Mouse (Mus musculus) CH12.LX (cell line): ENCODE results near the gene Tmem150a. TPM values are rescaled to one million over a fixed set of nuclear protein-coding genes. Genes with fewer than 3 reads are reported as not detected.

Source experiments
- DNase-seq: peaks from one replicate; pipeline ENCODE4 v3.0.0-alpha.2; 2013; ENCODE audit errors: extremely low read depth
- H3K27ac ChIP-seq: 2 replicates; pipeline ENCODE4 v1.5.1; 2012; ENCODE audit warnings: low read depth, mild to moderate bottlenecking, control low read depth, moderate library complexity; ENCODE audit not compliant: insufficient read depth
- H3K27me3 ChIP-seq: replicated peaks from 2 replicates; pipeline ENCODE3; 2012; ENCODE audit warnings: inconsistent platforms
- H3K36me3 ChIP-seq, 2 experiments: replicated peaks in 1 of 2; 2 replicates each; pipeline versions ENCODE3 to v1.6.1; 2012; ENCODE audit warnings: inconsistent platforms in 1 of 2, low read length in 1 of 2, mild to moderate bottlenecking in 1 of 2, mixed read lengths in 1 of 2, moderate library complexity in 1 of 2; ENCODE audit not compliant: control insufficient read depth in 1 of 2, insufficient read depth in 1 of 2
- H3K4me1 ChIP-seq, 2 experiments: 2 replicates each; pipeline ENCODE4 v1.6.1; 2012; ENCODE audit warnings: inconsistent platforms in 1 of 2, moderate library complexity in 1 of 2; ENCODE audit not compliant: insufficient read depth in 2 of 2, control insufficient read depth in 1 of 2
- H3K4me2 ChIP-seq: 2 replicates; pipeline ENCODE4 v1.6.1; 2012; ENCODE audit warnings: low read depth, mild to moderate bottlenecking, control low read depth; ENCODE audit not compliant: poor library complexity, insufficient read depth, severe bottlenecking
- H3K4me3 ChIP-seq, 3 experiments: fragments of 150-350 bp in 1 of 3; sonication (generic) in 1 of 3; replicated peaks in 1 of 3; 2 replicates each; pipeline versions ENCODE3 to v1.5.1; 2011 to 2012; ENCODE audit warnings: low read depth in 2 of 3, low read length in 2 of 3, mild to moderate bottlenecking in 2 of 3, moderate library complexity in 2 of 3, control low read depth in 1 of 3, improper control_type of control experiment in 1 of 3, inconsistent platforms in 1 of 3, mixed read lengths in 1 of 3; ENCODE audit not compliant: poor library complexity in 1 of 3
- H3K79me2 ChIP-seq: replicated peaks from 2 replicates; pipeline ENCODE4 v1.6.1; 2012; ENCODE audit warnings: mild to moderate bottlenecking, moderate library complexity; ENCODE audit not compliant: control insufficient read depth, poor library complexity, insufficient read depth, severe bottlenecking; ENCODE audit errors: extremely low read depth
- H3K9ac ChIP-seq: 2 replicates; pipeline ENCODE4 v1.6.1; 2012; ENCODE audit warnings: low read depth, mild to moderate bottlenecking, control low read depth, moderate library complexity; ENCODE audit not compliant: insufficient read depth
- H3K9me3 ChIP-seq: replicated peaks from 2 replicates; pipeline ENCODE3; 2012; ENCODE audit warnings: low read length, inconsistent platforms, mixed read lengths
- CHD1 ChIP-seq: IDR thresholded peaks from 2 replicates; pipeline ENCODE4 v1.6.1; 2012; ENCODE audit warnings: low read depth, low read length, improper control_type of control experiment, inconsistent platforms
- CHD2 ChIP-seq: IDR thresholded peaks from 2 replicates; pipeline ENCODE4 v1.6.1; 2011; ENCODE audit warnings: low read length, improper control_type of control experiment
- E2F4 ChIP-seq: IDR thresholded peaks from 2 replicates; pipeline ENCODE4 v1.6.1; 2011; ENCODE audit warnings: low read depth, low read length, improper control_type of control experiment; ENCODE audit not compliant: insufficient replicate concordance
- ETS1 ChIP-seq: conservative IDR thresholded peaks from 2 replicates; pipeline ENCODE4 v1.6.1; 2012; ENCODE audit warnings: low read depth, mild to moderate bottlenecking, inconsistent platforms, low read length, improper control_type of control experiment, moderate library complexity
- HCFC1 ChIP-seq: IDR thresholded peaks from 2 replicates; pipeline ENCODE4 v1.6.1; 2012; ENCODE audit warnings: low read depth, mild to moderate bottlenecking, inconsistent platforms, low read length, improper control_type of control experiment
- IRF4 ChIP-seq: IDR thresholded peaks from 2 replicates; pipeline ENCODE4 v1.6.1; 2014; ENCODE audit warnings: low read depth, mild to moderate bottlenecking, inconsistent platforms, low read length, improper control_type of control experiment
- JUN ChIP-seq: IDR thresholded peaks from 2 replicates; pipeline ENCODE4 v1.6.1; 2011; ENCODE audit warnings: low read depth, mild to moderate bottlenecking, low read length, improper control_type of control experiment, moderate library complexity; ENCODE audit not compliant: insufficient read depth
- JUND ChIP-seq: conservative IDR thresholded peaks from 2 replicates; pipeline ENCODE4 v1.6.1; 2011; ENCODE audit warnings: low read depth, low read length, improper control_type of control experiment
- MAFK ChIP-seq: IDR thresholded peaks from 2 replicates; pipeline ENCODE4 v1.6.1; 2011; ENCODE audit warnings: low read length, improper control_type of control experiment; ENCODE audit not compliant: insufficient replicate concordance
- MAX ChIP-seq: IDR thresholded peaks from 2 replicates; pipeline ENCODE4 v1.6.1; 2011; ENCODE audit warnings: low read length, improper control_type of control experiment
- MEF2A ChIP-seq: IDR thresholded peaks from 2 replicates; pipeline ENCODE4 v1.6.1; 2014; ENCODE audit warnings: low read depth, mild to moderate bottlenecking, inconsistent platforms, low read length, improper control_type of control experiment, borderline replicate concordance
- MXI1 ChIP-seq: IDR thresholded peaks from 2 replicates; pipeline ENCODE4 v1.6.1; 2011; ENCODE audit warnings: mild to moderate bottlenecking, low read depth, low read length, improper control_type of control experiment
- NELFE ChIP-seq: IDR thresholded peaks from 2 replicates; pipeline ENCODE4 v1.6.1; 2011; ENCODE audit warnings: low read depth, low read length, improper control_type of control experiment
- NRF1 ChIP-seq: IDR thresholded peaks from 2 replicates; pipeline ENCODE4 v1.6.1; 2014; ENCODE audit warnings: low read depth, mild to moderate bottlenecking, inconsistent platforms, low read length, improper control_type of control experiment, moderate library complexity
- PAX5 ChIP-seq: IDR thresholded peaks from 2 replicates; pipeline ENCODE4 v1.6.1; 2012; ENCODE audit warnings: low read length, inconsistent platforms, mixed read lengths
- POLR2AphosphoS2 ChIP-seq: IDR thresholded peaks from 2 replicates; pipeline ENCODE4 v1.6.1; 2011; ENCODE audit warnings: low read depth, low read length, improper control_type of control experiment
- SIN3A ChIP-seq: IDR thresholded peaks from 2 replicates; pipeline ENCODE4 v1.6.1; 2012; ENCODE audit warnings: low read length, improper control_type of control experiment, inconsistent platforms
- SMC3 ChIP-seq: IDR thresholded peaks from 2 replicates; pipeline ENCODE4 v1.6.1; 2011; ENCODE audit warnings: low read depth, low read length, improper control_type of control experiment
- TBP ChIP-seq: conservative IDR thresholded peaks from 2 replicates; pipeline ENCODE4 v1.6.1; 2011; ENCODE audit warnings: low read depth, low read length, improper control_type of control experiment
- USF1 ChIP-seq: IDR thresholded peaks from 2 replicates; pipeline ENCODE4 v1.6.1; 2014; ENCODE audit warnings: low read depth, mild to moderate bottlenecking, inconsistent platforms, low read length, improper control_type of control experiment
- USF2 ChIP-seq: conservative IDR thresholded peaks from 2 replicates; pipeline ENCODE4 v1.6.1; 2011; ENCODE audit warnings: low read depth, low read length, improper control_type of control experiment
- ZKSCAN1 ChIP-seq: IDR thresholded peaks from 2 replicates; pipeline ENCODE4 v1.6.1; 2012; ENCODE audit warnings: low read depth, inconsistent platforms, low read length, improper control_type of control experiment, borderline replicate concordance
- ZMIZ1 ChIP-seq: IDR thresholded peaks from 2 replicates; pipeline ENCODE4 v1.6.1; 2012; ENCODE audit warnings: low read depth, mild to moderate bottlenecking, inconsistent platforms, low read length, improper control_type of control experiment
- dilution Hi-C: fragments of 300-500 bp; cut with MboI; formaldehyde crosslinking; loops from 2 replicates; pipeline ENCODE4 v1.14.3; 2020; ENCODE audit warnings: low sequenced_read_pairs; ENCODE audit not compliant: extremely low pct_unique_long_range_greater_than_20kb, extremely low pct_ligation_motif_present
- in situ Hi-C: fragments of 300-500 bp; cut with MboI; formaldehyde crosslinking; loops from 3 replicates; pipeline ENCODE4 v1.14.3; 2019; ENCODE audit warnings: low sequenced_read_pairs, low pct_ligation_motif_present, low pct_unique_long_range_greater_than_20kb, mixed read lengths
- polyA plus RNA-seq: library from polyadenylated mRNA; unstranded; fragments of >175 nt; gene quantifications from 2 replicates; pipeline ENCODE4 v1.2.1, GENCODE M21; 2012; ENCODE audit warnings: low read depth; ENCODE audit not compliant: insufficient read length
- total RNA-seq, 2 experiments: library from RNA; depleted of rRNA; stranded (reverse); fragments of 300-350 nt in 1 of 2; fragments of >200 nt in 1 of 2; gene quantifications; 2 replicates each; pipeline ENCODE4 v1.2.3; 2012 to 2014

The Tmem150a gene
- total and polyA plus RNA-seq, 3 experiments = 0.24 to 0.93 (median 0.59) TPM

GRCm38 (mm10) chr6:72360599-72360935, 5.3 kb downstream of the Tmem150a start:
- in situ Hi-C loops (no loop called here), dilution Hi-C loops (no loop called here)
- peaks cover 2% of the 10 kb centered on the region for H3K9me3 ChIP-seq
- DNase-seq = no peak
- no peak for TF ChIP-seq NRF1
- no peak overlapping the region for H3K27ac ChIP-seq
- no peak overlapping the region for H3K4me2 ChIP-seq
- peaks cover 3 to 18% of the 10 kb centered on the region in 2 experiments; a peak in 3 of 4 replicates for H3K4me1 ChIP-seq
- H3K36me3 ChIP-seq = peaks cover 38 to 56% of the 10 kb centered on the region in 2 experiments
- H3K4me3 ChIP-seq = no peak overlapping the region
- H3K9ac ChIP-seq = no peak overlapping the region
- no peaks in the 10 kb centered on the region for H3K27me3 ChIP-seq
- H3K79me2 ChIP-seq = peaks cover 15% of the 10 kb centered on the region

- peak overlapping the region; percentile 45 for H3K4me2 ChIP-seq
- peaks cover 15% of the 10 kb centered on the region for H3K79me2 ChIP-seq
- no peak overlapping the region for H3K27ac ChIP-seq
- peaks cover 3 to 18% of the 10 kb centered on the region in 2 experiments; a peak in 3 of 4 replicates for H3K4me1 ChIP-seq
- peak overlapping the region; percentile 79 to 98 (median 97) for H3K4me3 ChIP-seq
- peaks cover 37 to 51% of the 10 kb centered on the region in 2 experiments for H3K36me3 ChIP-seq
- DNase-seq = no peak
- H3K27me3 ChIP-seq = no peaks in the 10 kb centered on the region
- in situ Hi-C loops (no loop called here), dilution Hi-C loops (no loop called here)
- TF ChIP-seq IRF4 = no peak
- TF ChIP-seq POLR2AphosphoS2 = no peak
- no peak for TF ChIP-seq HCFC1
- no peak for TF ChIP-seq MXI1
- no peak for TF ChIP-seq PAX5
- TF ChIP-seq JUND = no peak
- TF ChIP-seq MAFK = no peak
- TF ChIP-seq SMC3 = no peak
- peak overlapping the region; percentile 90 for H3K9ac ChIP-seq
- no peaks in the 10 kb centered on the region for H3K9me3 ChIP-seq
Observed at GRCm38 (mm10) chr6:72361121-72361551, 5.9 kb downstream of the Tmem150a start.

GRCm38 (mm10) chr6:72362132-72363028, 7.1 kb downstream of the Tmem150a start:
- Histone ChIP-seq H3K79me2 (peaks cover 15% of the 10 kb centered on the region), H3K9ac (peak overlapping the region; percentile 90), H3K27ac (peak overlapping the region; percentile 74; the same call in 1 of the 2 replicates), H3K4me2 (peak overlapping the region; percentile 72), H3K4me3 (peak overlapping the region; percentile 79 to 98 (median 97)), H3K36me3 (peaks cover 31 to 39% of the 10 kb centered on the region in 2 experiments), H3K4me1 (peaks cover 3 to 18% of the 10 kb centered on the region in 2 experiments; a peak in 3 of 4 replicates), H3K27me3 (no peaks in the 10 kb centered on the region), H3K9me3 (no peaks in the 10 kb centered on the region)
- dilution Hi-C loops = no loop called here
- DNase-seq = peak; percentile 99
- in situ Hi-C loops = no loop called here
- no peak for TF ChIP-seq E2F4
- peak; percentile 94 for TF ChIP-seq CHD2
- TF ChIP-seq SIN3A = peak; percentile 91
- no peak for TF ChIP-seq CHD1
- no peak for TF ChIP-seq ZKSCAN1
- no peak for TF ChIP-seq ETS1
- TF ChIP-seq SMC3 = no peak
- peak; percentile 94 for TF ChIP-seq USF1
- TF ChIP-seq HCFC1 = peak; percentile 68; the same call in 1 of the 2 replicates
- no peak for TF ChIP-seq PAX5
- no peak for TF ChIP-seq JUN
- TF ChIP-seq TBP = peak; percentile 94
- 0 out of 2 replicates have a peak, but pooled peaks have one; percentile 15 for TF ChIP-seq MEF2A
- peak; percentile 84 for TF ChIP-seq NELFE
- TF ChIP-seq ZMIZ1 = peak; percentile 86
- TF ChIP-seq USF2 = peak; percentile 94
- TF ChIP-seq MAFK = no peak
- no peak for TF ChIP-seq MAX
